In the genomic region with DNA sequence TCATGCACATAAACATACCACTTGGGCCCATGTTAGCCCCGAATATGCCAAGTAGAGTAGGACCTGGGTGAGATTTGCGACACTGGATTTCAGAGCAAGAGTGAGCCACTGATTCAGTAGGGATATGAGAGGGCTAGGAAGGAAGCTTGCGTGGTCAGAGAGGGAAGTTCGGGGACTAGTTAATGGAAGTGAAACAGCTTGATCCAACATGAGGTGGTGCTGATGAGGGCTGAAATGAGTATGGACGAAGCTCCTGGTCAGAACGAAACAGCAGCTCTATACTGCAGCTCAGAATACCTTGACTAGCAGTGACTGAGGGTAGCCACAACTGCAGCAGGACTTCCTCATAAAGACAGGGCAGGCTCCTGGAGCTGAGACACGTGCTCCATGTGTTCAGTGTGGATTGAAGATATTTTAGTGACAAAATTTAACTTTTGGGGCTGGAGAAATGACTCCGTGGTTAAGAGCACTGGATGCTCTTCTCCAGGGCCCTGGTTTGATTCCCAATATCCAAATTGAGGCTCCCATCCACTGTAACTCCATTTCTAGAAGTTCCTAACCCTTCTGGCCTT, we compare ENCODE assay signal across 15 mouse cellular contexts.
"Had no signal": no experiment of that assay in that cellular context is flagged by ENCODE, and none has a peak within 500 bp of the region (broad histone marks: within the 10 kb centered on the region; RNA-seq: fewer than 3 reads in every experiment).

No protein-coding gene starts in this region.

- H3K27ac ChIP-seq: kidney, postnatal 0 days; limb, embryonic 13.5 days; liver, embryonic 12.5 days; midbrain, embryonic 10.5 days; neural tube, embryonic 13.5 days had no signal

- H3K9me3 ChIP-seq: limb, embryonic 13.5 days; liver, embryonic 12.5 days; midbrain, embryonic 10.5 days; neural tube, embryonic 13.5 days had no signal

- H3K27me3 ChIP-seq: limb, embryonic 13.5 days; liver, embryonic 12.5 days; neural tube, embryonic 13.5 days had no signal

- H3K4me3 ChIP-seq: limb, embryonic 13.5 days; liver, embryonic 12.5 days; midbrain, embryonic 10.5 days; neural tube, embryonic 13.5 days had no signal

- DNase-seq: kidney, adult 9 months; kidney, postnatal 36 days; layer of hippocampus, adult 9-11 months; left cerebral cortex, postnatal 4 days; lung, embryonic 14.5 days; lung, postnatal 14 days; midbrain, embryonic 14.5 days; right cerebral cortex, postnatal 14 days; thymus, postnatal 36 days had no signal

- H3K4me1 ChIP-seq: limb, embryonic 13.5 days; liver, embryonic 12.5 days; midbrain, embryonic 10.5 days; neural tube, embryonic 13.5 days had no signal

- ATAC-seq: intestine, embryonic 16.5 days; liver, embryonic 12.5 days had no signal

- H3K4me2 ChIP-seq: limb, embryonic 13.5 days; liver, embryonic 12.5 days; lung, embryonic 14.5 days; neural tube, embryonic 13.5 days had no signal

- H3K9ac ChIP-seq: limb, embryonic 13.5 days; liver, embryonic 12.5 days; lung, embryonic 14.5 days; neural tube, embryonic 13.5 days had no signal
